Mouse (Mus musculus): ENCODE data around the gene Ptgs2. TPM values are rescaled to one million over a fixed set of nuclear protein-coding genes. Genes with fewer than 3 reads are reported as not detected.

Ptgs2 gene
- 3.8 and 4.3 TPM in 2 replicates for polyA plus RNA-seq (2021; fragmentation: Nextera tagmentation)
- long read RNA-seq, experiment 1, full-length matches to known transcripts = 22 of 28 reads
- long read RNA-seq, experiment 1, partial matches to known transcripts = 1 of 28 reads
- long read RNA-seq, experiment 1, other reads (novel, unspliced or antisense) = 5 of 28 reads
- long read RNA-seq, experiment 2, full-length matches to known transcripts = 1 of 3 reads
- long read RNA-seq, experiment 2, partial matches to known transcripts = 0 of 3 reads
- long read RNA-seq, experiment 2, other reads (novel, unspliced or antisense) = 2 of 3 reads

GRCm38 (mm10) chr1:150099790-150100333, at the start of gene Ptgs2:
Gene Ptgs2 (plus strand): TSS chr1:150100031.

Other genes with a start within 250 kb of the Ptgs2 start
- gene Pla2g4a, start 138.7 kb upstream of the Ptgs2 start, polyA plus RNA-seq (2021; fragmentation: Nextera tagmentation) = 2.0 and 2.2 TPM in 2 replicates
- gene Pdc, start 219.4 kb downstream of the Ptgs2 start, polyA plus RNA-seq (2021; fragmentation: Nextera tagmentation) = not detected in 2 replicates